Mouse (Mus musculus) kidney, adult 2 months (tissue): ENCODE measurements around the gene Stxbp1. TPM values are rescaled to one million over a fixed set of nuclear protein-coding genes. Genes with fewer than 3 reads are reported as not detected.

Source experiments
- DNase-seq: peaks from one replicate; pipeline ENCODE4 v3.0.0; 2021
- H3K27ac ChIP-seq: fragments of 200-500 bp; 2 replicates; pipeline ENCODE4 v1.5.1; 2012; ENCODE audit warnings: low read depth, low read length, control low read depth, inconsistent platforms; ENCODE audit not compliant: insufficient read depth
- H3K27me3 ChIP-seq: fragments of 200-500 bp; replicated peaks from 2 replicates; pipeline ENCODE4 v1.6.1; 2012; ENCODE audit warnings: mild to moderate bottlenecking, moderate library complexity, low read length, inconsistent platforms; ENCODE audit not compliant: control insufficient read depth, insufficient read depth
- H3K36me3 ChIP-seq: fragments of 200-500 bp; 2 replicates; pipeline ENCODE4 v1.6.1; 2012; ENCODE audit warnings: mild to moderate bottlenecking, moderate library complexity, low read length, inconsistent platforms; ENCODE audit not compliant: control insufficient read depth, insufficient read depth
- H3K4me1 ChIP-seq: fragments of 200-500 bp; 2 replicates; pipeline ENCODE4 v1.6.1; 2011; ENCODE audit warnings: low read length; ENCODE audit not compliant: control insufficient read depth, insufficient read depth
- H3K4me3 ChIP-seq: fragments of 200-500 bp; 2 replicates; pipeline ENCODE4 v1.5.1; 2011; ENCODE audit warnings: mild to moderate bottlenecking, low read depth, low read length, control low read depth; ENCODE audit not compliant: insufficient read depth
- CTCF ChIP-seq: fragments of 200-500 bp; conservative IDR thresholded peaks from 2 replicates; pipeline ENCODE4 v1.5.1; 2011; ENCODE audit warnings: low read depth, mild to moderate bottlenecking, control low read depth, low read length, moderate library complexity, mixed read lengths; ENCODE audit not compliant: insufficient read depth, insufficient read length
- POLR2A ChIP-seq: fragments of 200-500 bp; IDR thresholded peaks from one replicate; pipeline ENCODE4 v1.6.1; 2011; ENCODE audit warnings: low read depth, low read length, control low read depth
- WGBS: fragments of 180-500 bp; shearing (Covaris S2); methylation state at CpG from one replicate; pipeline ENCODE4 v1.1.7; 2018; 5-methylcytosine and 5-hydroxymethylcytosine counted together
- polyA plus RNA-seq: library from polyadenylated mRNA; depleted of rRNA; stranded (reverse); fragments of >200 nt; gene quantifications from 2 replicates; pipeline ENCODE4 v1.2.3, GENCODE M21; 2012

The Stxbp1 gene
- polyA plus RNA-seq, 1 experiment = 13.2 TPM

DNA sequence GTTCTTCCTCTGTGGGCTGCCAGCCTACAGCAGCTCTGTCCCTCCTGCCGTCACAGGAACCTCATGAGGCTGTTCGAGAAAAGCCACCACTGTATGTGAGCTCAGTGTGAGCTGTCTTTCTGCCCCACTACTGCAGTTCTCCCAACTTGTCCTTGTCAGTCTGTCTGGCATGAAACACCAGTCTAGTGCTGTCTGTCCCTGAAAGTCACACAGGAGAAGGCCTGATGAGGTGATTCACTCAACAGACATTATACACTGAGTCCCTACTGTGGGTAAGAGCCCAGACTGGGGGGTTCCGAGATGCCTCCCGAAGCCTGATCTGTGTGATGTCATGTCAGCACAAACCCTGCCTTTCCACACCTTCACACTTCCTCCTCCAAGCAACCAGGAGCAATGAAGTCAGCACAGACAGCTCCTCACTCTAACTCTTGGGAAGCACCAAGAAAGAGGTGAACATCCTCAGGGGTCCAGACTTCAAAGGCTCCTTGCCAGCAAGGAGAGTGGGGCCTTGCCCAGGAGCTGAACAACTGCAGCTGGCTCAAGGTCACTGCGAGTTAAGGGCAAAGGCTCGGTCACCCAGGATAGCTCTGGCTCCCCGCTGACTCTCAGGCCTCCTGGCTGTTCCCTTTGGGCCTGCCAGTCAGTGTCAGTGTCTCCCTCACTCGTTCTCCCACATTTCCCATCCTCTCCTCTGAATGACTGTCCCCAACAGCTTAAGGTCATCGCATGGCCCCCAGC, 8.7 kb downstream of the Stxbp1 start:
- 73% methylated on average over 9 of the region's 9 CpGs for WGBS
- H3K36me3 ChIP-seq = no peaks in the 10 kb centered on the region
- H3K27me3 ChIP-seq = no peaks in the 10 kb centered on the region
- no peak overlapping the region for H3K4me3 ChIP-seq
- H3K4me1 ChIP-seq = 0 out of 2 replicates have a peak, but pooled peaks cover 7% of the 10 kb centered on the region
- no peak overlapping the region for H3K27ac ChIP-seq
- no peak for DNase-seq
- no peak for TF ChIP-seq POLR2A
- no peak for TF ChIP-seq CTCF

DNA sequence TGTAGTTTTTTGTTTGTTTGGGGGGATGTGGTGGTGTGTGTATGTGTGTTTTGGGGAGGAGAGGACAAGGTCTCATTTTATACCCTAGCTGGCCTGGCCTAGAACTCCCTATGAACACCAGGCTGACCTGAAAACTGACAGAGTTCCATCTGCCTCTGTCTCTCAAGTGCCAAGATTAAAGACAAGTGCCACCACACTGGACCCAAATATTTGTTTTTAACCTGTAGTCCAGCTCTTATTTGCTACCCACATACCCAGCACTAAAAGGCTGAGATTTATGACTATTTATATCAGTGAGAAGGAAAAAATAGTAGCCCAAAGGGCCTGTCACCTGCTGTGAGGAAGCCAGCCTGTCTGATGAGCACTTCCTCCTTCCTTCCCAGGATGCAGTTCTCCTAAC, 11.5 kb downstream of the Stxbp1 start:
- no peaks in the 10 kb centered on the region for H3K36me3 ChIP-seq
- no peak for TF ChIP-seq POLR2A
- TF ChIP-seq CTCF = no peak
- H3K27me3 ChIP-seq = no peaks in the 10 kb centered on the region
- peak overlapping the region; percentile 92; the same call in 1 of the 2 replicates for H3K27ac ChIP-seq
- H3K4me3 ChIP-seq = no peak overlapping the region
- 0 out of 2 replicates have a peak, but pooled peaks cover 7% of the 10 kb centered on the region for H3K4me1 ChIP-seq
- DNase-seq = peak; percentile 14

DNA sequence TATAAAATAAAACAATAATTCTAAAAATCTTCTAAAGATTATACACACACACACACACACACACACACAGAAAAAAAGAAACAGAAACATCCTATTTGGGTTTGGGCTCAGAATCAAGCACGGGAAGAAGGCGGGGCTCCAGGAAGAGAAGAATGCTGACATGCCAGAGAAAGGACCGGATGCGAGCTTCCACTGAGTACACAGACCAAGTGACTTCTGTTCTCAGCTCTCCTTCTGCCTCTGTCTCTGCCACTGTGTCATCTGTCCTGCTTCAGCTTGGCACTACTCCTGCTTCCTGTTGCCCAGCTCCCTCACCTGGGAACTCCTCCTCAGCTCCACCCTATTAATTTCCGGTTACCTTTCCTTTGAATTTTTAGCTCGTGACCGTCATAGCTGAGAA, 12.5 kb downstream of the Stxbp1 start:
- peak; percentile 82 for DNase-seq
- TF ChIP-seq POLR2A = no peak
- no peak for TF ChIP-seq CTCF
- Histone ChIP-seq H3K4me1 (0 out of 2 replicates have a peak, but pooled peaks cover 7% of the 10 kb centered on the region), H3K27me3 (no peaks in the 10 kb centered on the region), H3K27ac (peak overlapping the region; percentile 92), H3K36me3 (no peaks in the 10 kb centered on the region), H3K4me3 (no peak overlapping the region; the same call in 1 of the 2 replicates)
- WGBS = 22% methylated on average over 7 of the region's 7 CpGs

DNA sequence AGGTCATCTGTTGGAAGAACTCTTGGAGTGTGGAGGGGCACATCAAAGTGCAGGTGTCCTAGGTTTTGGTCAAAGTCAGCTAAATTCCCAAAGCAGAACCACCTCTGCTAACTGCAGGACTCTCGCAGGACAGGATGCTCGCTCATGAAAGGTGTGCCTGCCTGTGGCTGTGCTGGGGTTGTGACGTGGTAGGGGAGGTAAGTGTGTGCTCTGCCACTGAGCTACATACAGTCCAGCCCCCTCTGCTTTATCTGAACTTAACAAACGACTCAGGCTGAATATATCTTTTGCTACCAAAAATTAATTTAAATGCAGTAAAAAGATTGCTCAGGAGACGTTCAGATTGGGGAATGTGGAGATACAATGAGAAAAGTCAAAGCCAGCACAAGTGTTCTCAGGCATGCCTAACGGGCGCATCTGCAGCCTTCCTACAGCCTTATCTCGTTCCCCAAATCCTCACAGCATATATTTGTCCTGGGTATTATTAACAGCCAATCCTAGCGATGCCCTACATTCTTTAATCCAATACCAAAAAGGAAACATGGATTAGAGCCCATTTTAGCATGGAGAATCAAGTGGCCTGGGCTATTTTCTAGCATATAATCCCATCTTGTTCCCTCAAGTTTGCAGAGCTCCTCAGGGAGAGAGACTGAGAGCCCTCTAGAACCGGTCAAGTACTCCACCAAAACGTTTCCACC, 17.9 kb downstream of the Stxbp1 start:
- Histone ChIP-seq H3K27ac (no peak overlapping the region), H3K36me3 (no peaks in the 10 kb centered on the region), H3K4me1 (0 out of 2 replicates have a peak, but pooled peaks cover 2% of the 10 kb centered on the region), H3K27me3 (no peaks in the 10 kb centered on the region), H3K4me3 (no peak overlapping the region)
- WGBS = 83% methylated on average over 11 of the region's 11 CpGs
- no peak for TF ChIP-seq CTCF
- TF ChIP-seq POLR2A = no peak
- DNase-seq = no peak

DNA sequence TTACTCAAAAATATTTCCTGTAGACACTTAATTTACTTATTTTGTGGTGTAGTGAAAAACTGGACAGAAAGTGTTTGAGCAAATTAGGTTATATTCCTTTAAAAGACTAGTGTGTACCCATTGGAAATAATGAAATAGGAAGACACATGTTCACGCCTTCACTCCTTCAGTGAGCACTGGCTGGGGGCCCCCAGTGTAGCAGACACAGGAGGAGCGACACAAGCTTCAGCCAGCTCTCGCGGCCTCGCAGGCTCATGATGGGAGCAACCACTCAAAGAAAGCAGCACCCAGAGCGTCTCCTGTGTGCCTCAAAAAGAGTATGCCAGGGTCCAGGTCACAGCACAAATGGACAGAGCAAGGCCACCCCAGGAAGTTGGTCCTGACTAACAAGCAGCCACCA, 21.2 kb downstream of the Stxbp1 start:
- H3K4me1 ChIP-seq = 0 out of 2 replicates have a peak, but pooled peaks cover 3% of the 10 kb centered on the region
- no peaks in the 10 kb centered on the region for H3K27me3 ChIP-seq
- no peak overlapping the region for H3K4me3 ChIP-seq
- WGBS = 93% methylated on average over 6 of the region's 6 CpGs
- H3K27ac ChIP-seq = no peak overlapping the region
- TF ChIP-seq CTCF (no peak), POLR2A (no peak)
- no peaks in the 10 kb centered on the region for H3K36me3 ChIP-seq
- DNase-seq = no peak

DNA sequence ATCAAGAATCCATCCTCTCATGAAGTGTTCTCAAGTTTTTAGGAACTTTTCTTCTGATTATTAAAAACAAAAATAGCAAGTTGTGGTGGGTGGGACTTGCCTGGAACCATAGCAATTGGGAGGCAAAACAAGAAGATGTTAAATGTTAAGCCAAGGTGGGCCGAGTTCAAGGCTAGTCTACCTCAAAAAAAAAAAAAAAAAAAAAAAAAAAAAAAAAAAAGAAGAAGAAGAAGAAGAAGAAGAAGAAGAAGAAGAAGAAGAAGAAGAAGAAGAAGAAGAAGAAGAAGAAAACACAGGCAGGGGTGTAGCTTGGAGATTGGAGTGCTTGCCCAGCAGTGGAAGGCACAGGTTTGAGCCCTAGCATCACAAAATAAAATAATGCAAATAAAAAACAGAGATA, 22.3 kb downstream of the Stxbp1 start:
- no peak overlapping the region for H3K4me3 ChIP-seq
- no peak for DNase-seq
- TF ChIP-seq CTCF = no peak
- TF ChIP-seq POLR2A = no peak
- H3K36me3 ChIP-seq = no peaks in the 10 kb centered on the region
- WGBS = 88% methylated on average over 1 of the region's 1 CpGs
- H3K27me3 ChIP-seq = no peaks in the 10 kb centered on the region
- H3K27ac ChIP-seq = no peak overlapping the region
- 0 out of 2 replicates have a peak, but pooled peaks cover 3% of the 10 kb centered on the region for H3K4me1 ChIP-seq

DNA sequence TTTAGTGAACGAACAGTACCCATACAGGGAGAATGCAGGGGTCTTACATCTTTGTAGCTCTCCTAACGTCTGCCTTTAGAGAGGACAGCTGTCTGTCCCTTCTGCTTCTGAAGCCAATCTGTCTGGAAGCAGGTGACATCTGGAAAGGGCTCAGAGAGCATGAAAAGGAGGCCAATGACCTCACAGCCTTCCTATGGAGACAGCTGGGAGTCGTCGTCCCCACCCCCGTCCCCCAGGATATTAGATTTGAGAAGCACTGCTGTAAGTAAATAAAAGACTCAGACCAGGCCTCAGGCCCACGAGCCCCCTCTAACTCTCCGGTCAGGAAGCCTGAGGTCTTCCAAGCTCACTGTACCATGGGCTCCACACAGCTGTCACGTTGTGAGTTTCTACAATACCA, 22.9 kb downstream of the Stxbp1 start:
- H3K4me1 ChIP-seq = 0 out of 2 replicates have a peak, but pooled peaks cover 3% of the 10 kb centered on the region
- DNase-seq = no peak
- 71% methylated on average over 8 of the region's 8 CpGs for WGBS
- TF ChIP-seq CTCF (no peak), POLR2A (no peak)
- H3K4me3 ChIP-seq = no peak overlapping the region
- no peaks in the 10 kb centered on the region for H3K27me3 ChIP-seq
- no peak overlapping the region for H3K27ac ChIP-seq
- H3K36me3 ChIP-seq = no peaks in the 10 kb centered on the region
